Mouse (Mus musculus) E14TG2a.4 (cell line): ENCODE measurements around the gene Phip.

ENCODE experiments used
- H3K27me3 ChIP-seq: 2 replicates; pipeline ENCODE4 v1.6.1; 2014; ENCODE audit warnings: low read length, control low read depth; ENCODE audit not compliant: insufficient read depth
- H3K36me3 ChIP-seq: 2 replicates; pipeline ENCODE4 v1.6.1; 2014; ENCODE audit warnings: low read length, control low read depth; ENCODE audit not compliant: insufficient read depth
- H3K4me1 ChIP-seq: replicated peaks from 2 replicates; pipeline ENCODE4 v1.6.1; 2014; ENCODE audit warnings: low read depth, low read length, control low read depth
- H3K4me3 ChIP-seq: replicated peaks from 2 replicates; pipeline ENCODE4 v1.5.1; 2014; ENCODE audit warnings: mild to moderate bottlenecking, low read length
- H3K9me3 ChIP-seq: 2 replicates; pipeline ENCODE4 v1.6.1; 2014; ENCODE audit warnings: low read length, control low read depth
- CTCF ChIP-seq: conservative IDR thresholded peaks from 2 replicates; pipeline ENCODE4 v1.5.1; 2014; ENCODE audit warnings: low read length
- NANOG ChIP-seq: IDR thresholded peaks from 2 replicates; pipeline ENCODE4 v1.6.1; 2014; ENCODE audit warnings: borderline replicate concordance, low read length, mixed read lengths
- POU5F1 ChIP-seq: IDR thresholded peaks from 2 replicates; pipeline ENCODE4 v1.6.1; 2014; ENCODE audit warnings: low read length, borderline replicate concordance

Gene Phip

DNA sequence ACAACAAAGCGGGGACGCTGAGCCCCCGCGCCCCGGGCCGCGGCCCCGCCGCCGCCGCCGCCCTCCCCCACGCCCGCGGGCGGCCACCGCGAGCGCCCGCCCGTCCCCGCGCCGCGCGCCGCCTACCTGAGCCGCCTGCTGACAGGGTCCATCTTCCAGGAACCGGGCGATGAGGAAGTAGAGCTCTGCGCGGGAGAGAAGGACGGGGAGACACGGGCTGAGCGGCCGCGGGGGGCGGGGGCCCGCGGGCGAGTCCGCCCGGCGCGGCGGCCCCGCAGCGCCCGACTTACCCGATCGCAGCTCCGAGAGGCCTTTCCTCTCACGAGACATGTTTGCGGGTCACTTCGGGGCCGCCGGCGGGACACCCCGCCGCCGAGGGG lies 364 bp downstream of the Phip start:
- Histone ChIP-seq H3K4me3 (peak overlapping the region; percentile 89), H3K4me1 (peaks cover 44% of the 10 kb centered on the region), H3K27me3 (no peaks in the 10 kb centered on the region), H3K36me3 (peaks cover 13% of the 10 kb centered on the region), H3K9me3 (no peaks in the 10 kb centered on the region)
- no peak for TF ChIP-seq CTCF
- TF ChIP-seq NANOG, result no peak
- TF ChIP-seq POU5F1, result no peak

DNA sequence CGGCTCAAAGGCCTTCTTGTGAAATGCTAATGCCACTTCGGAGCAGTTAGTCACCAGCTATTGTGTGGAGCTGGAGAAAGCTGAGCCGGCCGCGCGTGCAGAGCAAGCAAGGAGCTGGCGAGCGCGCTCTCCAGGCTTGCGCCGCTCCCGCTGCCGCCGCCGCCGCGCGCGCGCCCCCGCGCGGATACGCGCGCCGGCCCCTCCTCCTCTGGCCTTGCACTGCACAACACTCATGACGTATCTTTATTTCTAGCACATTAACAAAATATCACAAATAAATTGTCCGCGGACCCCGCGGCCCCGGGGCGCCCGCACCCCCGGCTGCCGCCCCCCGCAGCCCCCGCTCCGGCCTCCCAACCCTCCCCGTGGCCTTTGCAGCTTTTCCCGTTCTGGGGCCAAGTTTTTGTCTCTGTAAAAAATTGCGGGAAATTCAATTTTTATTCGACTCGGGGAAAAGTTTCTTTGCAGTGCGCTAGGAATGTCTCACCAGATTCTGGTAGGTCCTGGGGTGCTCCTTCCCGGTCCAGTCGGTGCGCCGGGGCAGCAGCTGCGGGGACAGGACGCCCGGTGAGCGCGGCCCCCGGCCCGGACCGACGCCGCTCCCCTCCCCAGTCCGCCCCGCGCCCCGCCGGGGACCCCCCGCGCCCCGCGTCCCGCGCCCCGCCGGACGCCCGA lies 992 bp downstream of the Phip start:
- H3K9me3 ChIP-seq, result no peaks in the 10 kb centered on the region
- H3K4me1 ChIP-seq, result peaks cover 44% of the 10 kb centered on the region
- H3K27me3 ChIP-seq, result no peaks in the 10 kb centered on the region
- peaks cover 13% of the 10 kb centered on the region for H3K36me3 ChIP-seq
- peak overlapping the region; percentile 89 for H3K4me3 ChIP-seq
- no peak for TF ChIP-seq CTCF
- TF ChIP-seq POU5F1, result no peak
- no peak for TF ChIP-seq NANOG

DNA sequence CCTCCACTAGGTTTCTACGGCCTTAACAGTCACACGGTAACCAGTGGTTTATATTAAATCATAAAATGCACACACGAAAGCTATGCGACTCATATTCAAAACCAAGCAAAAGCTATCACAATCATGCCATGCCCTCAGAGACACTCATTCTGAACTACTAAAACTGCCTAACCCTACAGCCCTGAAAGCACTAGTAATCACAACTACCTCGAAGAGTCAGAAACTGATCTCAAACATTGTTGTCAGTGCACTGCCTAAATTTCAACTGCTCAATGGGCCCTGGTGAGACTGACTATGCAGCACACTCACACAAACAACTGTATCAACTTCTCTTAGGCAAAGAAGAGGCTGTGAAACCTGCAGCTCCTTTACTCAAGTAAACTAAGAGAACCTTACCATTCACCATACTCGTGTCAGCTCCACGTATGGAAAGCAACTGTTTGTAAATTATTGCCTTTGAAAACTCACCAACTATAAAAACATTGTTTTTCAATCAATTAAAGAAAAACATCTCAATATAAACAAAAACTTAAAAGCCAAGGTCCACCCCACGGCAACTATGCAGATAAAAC lies 1.9 kb downstream of the Phip start:
- peaks cover 13% of the 10 kb centered on the region for H3K36me3 ChIP-seq
- H3K9me3 ChIP-seq, result no peaks in the 10 kb centered on the region
- no peak for TF ChIP-seq POU5F1
- no peak for TF ChIP-seq NANOG
- no peak for TF ChIP-seq CTCF
- no peaks in the 10 kb centered on the region for H3K27me3 ChIP-seq
- H3K4me3 ChIP-seq, result peak overlapping the region; percentile 89
- H3K4me1 ChIP-seq, result peaks cover 47% of the 10 kb centered on the region

DNA sequence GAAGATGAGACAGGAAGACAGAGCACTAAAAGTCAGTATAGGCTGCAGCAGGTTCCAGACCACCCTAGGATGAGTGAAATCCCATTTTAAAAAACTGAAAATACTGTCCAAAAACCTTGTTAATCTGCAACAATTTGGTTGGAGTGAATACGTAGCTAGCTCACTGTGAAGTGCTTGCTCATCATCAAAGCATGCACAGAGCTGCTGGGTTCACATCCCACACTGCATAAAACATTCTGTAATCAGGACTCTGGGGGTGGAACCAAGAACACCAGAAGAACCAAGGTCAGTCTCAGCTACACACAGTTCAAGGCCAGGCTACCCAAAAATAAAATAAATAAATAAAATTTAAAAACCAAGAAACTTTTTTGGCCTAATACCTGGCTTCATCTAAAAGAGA lies 3.9 kb downstream of the Phip start:
- peaks cover 13% of the 10 kb centered on the region for H3K36me3 ChIP-seq
- H3K4me3 ChIP-seq, result no peak overlapping the region
- H3K9me3 ChIP-seq, result no peaks in the 10 kb centered on the region
- H3K27me3 ChIP-seq, result no peaks in the 10 kb centered on the region
- no peak for TF ChIP-seq POU5F1
- no peak for TF ChIP-seq NANOG
- no peak for TF ChIP-seq CTCF
- peaks cover 39% of the 10 kb centered on the region for H3K4me1 ChIP-seq

DNA sequence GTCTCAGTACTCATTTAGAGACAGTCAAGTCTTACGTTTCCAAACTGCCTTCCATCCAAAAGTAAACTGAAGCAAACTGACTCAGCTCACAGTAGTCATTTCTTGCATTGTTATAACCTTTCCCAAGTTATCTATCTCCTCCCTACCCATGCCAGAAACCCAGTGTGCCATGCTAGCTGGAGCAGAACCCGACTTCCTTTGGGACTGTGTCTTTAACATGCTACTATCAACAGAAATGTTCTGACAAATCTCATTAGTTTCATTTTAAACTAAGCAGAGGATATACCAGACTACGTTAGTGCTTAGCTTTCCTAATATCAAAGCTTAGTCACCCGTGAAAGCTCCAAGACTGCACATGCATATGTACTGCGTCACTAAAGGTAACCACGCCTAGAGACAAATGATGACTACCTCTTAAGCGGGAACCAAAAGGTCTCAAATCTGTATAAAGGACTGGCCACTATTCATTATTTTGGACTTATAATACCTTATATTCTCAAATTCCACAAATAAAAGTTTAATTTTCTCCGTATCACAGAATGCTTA lies 8.2 kb downstream of the Phip start:
- Histone ChIP-seq H3K9me3 (no peaks in the 10 kb centered on the region), H3K4me1 (peaks cover 22% of the 10 kb centered on the region), H3K36me3 (peaks cover 14% of the 10 kb centered on the region; the same call in 1 of the 2 replicates), H3K27me3 (no peaks in the 10 kb centered on the region), H3K4me3 (no peak overlapping the region)
- TF ChIP-seq NANOG (no peak), POU5F1 (no peak), CTCF (no peak)

DNA sequence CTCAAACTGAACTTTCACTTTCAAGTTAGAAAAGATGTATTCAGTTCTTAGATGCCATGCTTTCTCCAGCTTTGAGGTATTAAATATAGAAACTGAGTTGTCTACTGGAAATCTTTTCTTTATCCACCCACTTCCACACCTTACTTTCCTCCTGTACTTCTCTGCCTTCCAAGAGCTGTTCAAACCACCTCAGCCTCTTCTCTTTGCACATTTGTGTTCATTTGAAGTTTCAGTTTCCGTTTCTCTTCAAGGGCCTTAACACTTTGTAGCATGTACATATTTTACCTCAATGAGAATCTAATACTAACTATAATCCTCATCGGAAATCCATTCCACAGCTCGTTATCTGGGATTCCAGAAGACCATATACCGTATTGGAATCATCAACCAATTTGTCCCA lies 11.3 kb downstream of the Phip start:
- no peaks in the 10 kb centered on the region for H3K9me3 ChIP-seq
- 0 out of 2 replicates have a peak, but pooled peaks cover 4% of the 10 kb centered on the region for H3K4me1 ChIP-seq
- no peak for TF ChIP-seq POU5F1
- TF ChIP-seq NANOG, result no peak
- TF ChIP-seq CTCF, result no peak
- no peaks in the 10 kb centered on the region for H3K27me3 ChIP-seq
- no peak overlapping the region for H3K4me3 ChIP-seq
- H3K36me3 ChIP-seq, result peaks cover 19% of the 10 kb centered on the region

DNA sequence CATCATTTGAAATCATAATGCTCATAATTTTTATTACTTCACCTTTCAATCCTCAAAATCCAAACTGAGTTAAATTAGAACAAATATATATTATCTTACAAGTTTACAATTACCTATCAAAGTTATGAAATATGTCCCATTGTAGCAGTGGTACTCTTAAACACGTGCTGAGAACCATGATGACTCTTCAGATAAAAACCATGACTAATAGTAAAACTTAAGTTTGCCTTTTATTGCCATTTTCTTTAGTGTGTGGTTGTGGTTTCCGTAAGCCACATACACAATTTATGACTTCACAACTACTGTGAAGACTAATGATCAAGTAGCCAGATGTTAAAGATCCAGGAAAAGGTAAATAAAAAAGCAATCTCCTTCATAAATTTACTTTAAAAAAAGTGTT lies 14.0 kb downstream of the Phip start:
- TF ChIP-seq NANOG (no peak), CTCF (no peak), POU5F1 (no peak)
- no peaks in the 10 kb centered on the region for H3K4me1 ChIP-seq
- H3K36me3 ChIP-seq, result peaks cover 44% of the 10 kb centered on the region
- no peaks in the 10 kb centered on the region for H3K27me3 ChIP-seq
- no peak overlapping the region for H3K4me3 ChIP-seq
- no peaks in the 10 kb centered on the region for H3K9me3 ChIP-seq

DNA sequence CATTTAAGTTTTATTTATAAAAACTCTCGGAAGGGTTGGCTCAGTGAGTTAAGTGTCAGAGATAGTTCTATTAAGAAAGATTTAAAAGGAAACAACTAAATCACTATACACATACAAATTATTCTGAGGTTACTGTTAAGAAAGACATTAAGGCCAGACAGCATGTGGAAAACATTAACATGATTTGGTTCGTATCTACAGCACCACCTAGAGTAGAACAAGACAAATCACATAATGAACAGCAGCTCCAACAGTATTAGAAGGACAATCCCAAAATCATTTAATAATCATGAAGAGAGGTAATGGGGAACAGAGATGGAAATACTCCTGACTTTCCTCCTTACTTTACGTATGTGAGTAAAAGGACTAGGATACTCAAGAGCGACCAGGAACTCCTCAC lies 20.0 kb downstream of the Phip start:
- Histone ChIP-seq H3K27me3 (no peaks in the 10 kb centered on the region), H3K36me3 (peaks cover 59% of the 10 kb centered on the region), H3K9me3 (no peaks in the 10 kb centered on the region), H3K4me1 (no peaks in the 10 kb centered on the region), H3K4me3 (no peak overlapping the region)
- TF ChIP-seq CTCF, result no peak
- no peak for TF ChIP-seq POU5F1
- no peak for TF ChIP-seq NANOG
